Mouse (Mus musculus) common myeloid progenitor, adult 5-6 weeks (primary cell): Measurements from ENCODE around the gene Fgfbp3. TPM values are rescaled to one million over a fixed set of nuclear protein-coding genes. Genes with fewer than 3 reads are reported as not detected.
"Not testable (repeated sequence)": the region's sequence is repeated elsewhere in the genome, so short reads cannot be mapped to it uniquely, and the experiment has no call there.

ENCODE experiments used
- ATAC-seq: replicated peaks from 2 replicates; pipeline ENCODE4 v1.8.0; 2016; ENCODE audit warnings: low read depth, mild to moderate bottlenecking, moderate TSS enrichment, inconsistent platforms; ENCODE audit not compliant: poor library complexity, severe bottlenecking
- total RNA-seq: library from RNA; stranded (forward); fragments of 200-1000, 187-1606 nt; gene quantifications from 2 replicates; pipeline ENCODE4 v1.2.3, GENCODE M21; 2017

Gene Fgfbp3
- 4.6 and 5.9 TPM in 2 replicates for total RNA-seq

DNA sequence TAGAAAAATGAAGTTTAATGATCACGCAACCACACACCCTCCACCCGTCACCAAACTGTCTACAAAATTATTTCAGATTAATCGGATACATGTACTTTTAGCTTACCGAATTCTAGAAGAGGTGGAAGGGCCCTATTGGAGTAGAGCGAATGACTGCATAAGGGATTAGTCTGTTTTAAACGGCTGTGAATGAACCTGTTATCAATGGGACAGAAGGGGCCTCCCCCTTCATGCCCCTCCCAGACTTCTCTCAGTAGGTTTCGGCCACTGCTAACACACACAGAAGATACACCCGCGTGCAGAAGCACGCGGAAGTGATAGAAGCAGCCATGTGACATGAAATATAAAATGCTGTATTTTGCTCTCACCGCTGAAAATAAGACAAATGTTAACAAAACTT is at the start of gene Fgfbp3:
Gene Fgfbp3, minus strand, starts transcription at position 150 of the 400 bp plus-strand sequence.
- ATAC-seq = peak; percentile 57

DNA sequence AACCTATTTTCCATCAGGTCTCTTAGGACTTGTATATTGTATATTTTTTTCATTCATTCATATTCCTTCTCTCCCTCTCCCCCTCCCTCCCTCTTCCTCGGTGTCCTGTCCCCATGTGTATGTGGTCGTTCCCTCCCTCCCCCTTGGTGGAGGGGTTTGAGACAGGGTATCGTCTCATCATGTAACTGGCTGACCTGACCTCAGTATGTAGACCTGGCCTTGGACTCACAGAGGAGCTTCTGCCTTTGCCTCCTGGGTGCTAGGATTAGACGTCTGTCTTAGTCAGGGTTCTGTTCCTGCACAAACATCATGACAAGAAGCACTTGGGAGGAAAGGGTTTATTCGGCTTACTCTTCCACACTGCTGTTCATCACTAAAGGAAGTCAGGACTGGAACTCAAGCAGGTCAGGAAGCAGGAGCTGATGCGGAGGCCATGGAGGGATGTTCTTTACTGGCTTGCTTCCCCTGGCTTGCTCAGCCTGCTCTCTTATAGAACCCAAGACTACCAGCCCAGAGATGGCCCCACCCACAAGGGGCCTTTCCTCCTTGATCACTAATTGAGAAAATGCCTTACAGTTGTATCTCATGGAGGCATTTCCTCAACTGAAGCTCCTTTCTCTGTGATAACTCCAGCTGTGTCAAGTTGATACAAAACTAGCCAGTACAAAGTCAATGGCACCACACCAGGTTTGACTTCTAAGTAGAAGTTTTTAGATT is 43.3 kb upstream of the Fgfbp3 start:
- ATAC-seq = not testable (repeated sequence)

DNA sequence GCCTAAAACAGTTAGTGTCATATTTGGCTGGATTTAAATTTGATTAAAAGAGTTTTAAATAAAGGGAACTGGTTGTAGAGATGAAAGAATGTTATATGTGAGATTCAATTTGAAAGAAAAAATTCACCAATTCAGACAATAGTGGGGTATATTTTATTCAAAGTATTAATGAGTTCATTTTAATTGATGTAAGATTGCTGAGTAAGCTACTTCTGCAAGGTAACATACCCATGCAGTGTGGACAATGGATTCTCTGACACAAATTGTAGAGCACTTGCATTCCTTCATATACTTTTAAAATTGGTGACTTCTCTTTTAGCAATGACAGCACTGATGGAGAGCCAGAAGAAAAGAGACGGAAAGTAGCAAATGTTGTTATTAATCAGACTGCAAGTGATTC is 41.9 kb upstream of the Fgfbp3 start:
- ATAC-seq = no peak

DNA sequence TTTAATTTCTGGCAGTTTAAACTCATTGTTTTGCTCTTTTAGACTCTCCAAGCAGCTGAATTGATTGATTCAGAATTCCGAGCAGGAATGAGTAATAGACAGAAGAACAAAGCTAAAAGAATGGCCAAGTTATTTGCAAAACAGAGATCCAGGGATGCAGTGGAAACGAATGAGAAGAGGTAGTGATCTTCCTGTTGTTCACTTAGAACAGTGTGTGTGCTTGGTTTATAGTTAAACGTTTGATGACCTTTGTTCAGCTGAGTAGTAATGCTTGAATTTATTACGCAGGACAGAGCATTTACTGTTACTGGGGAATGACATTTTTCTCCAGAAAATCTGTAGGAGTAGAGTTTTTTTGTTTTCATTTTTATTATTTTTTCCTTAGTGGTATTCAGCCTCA is 38.9 kb upstream of the Fgfbp3 start:
- no peak for ATAC-seq

DNA sequence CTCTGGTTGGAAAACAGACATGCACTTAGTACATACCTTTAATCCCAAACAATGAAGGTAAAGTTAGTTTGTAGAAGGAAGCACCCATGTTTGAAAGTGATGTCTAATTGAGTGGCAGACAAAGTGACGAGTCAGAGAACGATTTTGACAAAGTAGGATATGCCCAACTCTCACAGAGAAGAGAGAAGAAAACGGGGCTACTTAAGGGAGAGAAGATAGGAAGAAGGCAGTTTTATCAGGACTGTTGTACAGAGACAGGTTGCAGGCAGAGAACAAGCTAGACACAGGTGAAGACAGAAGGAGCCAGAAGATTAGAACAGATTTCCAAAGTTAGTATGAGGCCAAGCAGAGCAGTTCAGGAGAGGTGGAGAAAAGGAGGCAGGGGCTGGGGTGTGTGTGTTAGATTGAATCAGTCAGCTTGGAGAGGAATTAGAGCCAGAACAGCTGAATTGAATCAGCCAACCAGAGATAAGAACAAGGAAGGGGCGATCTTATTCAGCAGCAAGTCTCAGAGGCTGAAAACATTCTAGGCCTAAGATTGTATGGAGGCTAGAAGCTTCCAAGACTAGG is 34.3 kb upstream of the Fgfbp3 start:
- ATAC-seq = no peak

DNA sequence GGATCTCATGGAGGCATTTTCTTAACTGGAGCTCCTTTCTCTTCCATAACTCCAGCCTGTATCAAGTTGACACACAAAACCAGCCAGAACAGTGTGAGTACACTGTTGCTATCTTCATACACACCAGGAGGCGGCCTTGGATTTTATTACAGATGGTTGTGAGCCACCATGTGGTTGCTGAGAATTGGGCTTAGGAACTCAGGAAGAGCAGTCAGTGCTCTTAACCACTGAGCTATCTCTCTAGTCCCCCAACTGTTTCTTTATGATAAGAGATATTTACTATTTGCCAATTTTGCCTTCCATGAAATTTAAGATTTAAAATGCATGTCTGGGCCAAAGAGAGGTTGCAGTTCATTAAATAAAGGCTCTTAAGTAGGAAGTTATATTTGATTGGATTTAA is 20.6 kb upstream of the Fgfbp3 start:
- peak; percentile 70 for ATAC-seq

DNA sequence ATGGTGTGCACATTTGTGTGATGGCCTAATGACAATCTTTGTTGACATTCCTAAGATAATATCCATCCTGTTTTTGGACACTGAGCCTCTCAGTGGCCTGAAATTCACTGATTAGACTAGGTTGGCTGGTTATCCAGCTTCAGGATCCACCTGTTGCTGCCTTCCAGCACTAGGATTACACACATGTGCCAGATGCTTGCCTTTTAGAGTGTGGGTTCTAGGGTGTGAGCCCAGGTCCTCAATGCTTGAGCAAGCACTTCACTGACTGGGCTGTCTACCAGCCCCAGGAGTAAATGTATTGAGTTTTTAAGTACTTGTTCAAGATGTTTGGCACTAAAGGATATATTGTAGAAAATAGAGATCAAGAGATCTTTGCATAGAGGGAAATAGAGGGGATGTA is 18.6 kb upstream of the Fgfbp3 start:
- no peak for ATAC-seq

DNA sequence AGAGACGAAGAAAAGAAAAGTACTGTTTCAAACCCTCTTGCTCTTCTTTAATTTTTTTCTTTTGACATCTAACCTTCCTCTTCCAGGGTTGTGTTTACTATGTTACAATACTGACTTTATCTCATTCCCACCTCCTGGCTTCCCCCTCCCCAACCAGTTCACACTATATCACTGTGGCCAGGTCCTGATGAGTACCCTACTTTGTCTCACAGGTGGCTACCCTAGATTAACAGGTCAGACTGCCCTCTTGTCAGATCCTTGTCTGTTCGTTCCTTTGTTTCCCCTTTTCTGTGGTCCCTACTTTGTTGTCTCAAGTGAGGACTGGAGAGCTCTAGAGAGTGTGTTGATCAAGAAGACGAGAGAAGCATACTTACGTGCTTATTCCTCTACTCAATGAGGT is 16.9 kb upstream of the Fgfbp3 start:
- ATAC-seq = no peak

DNA sequence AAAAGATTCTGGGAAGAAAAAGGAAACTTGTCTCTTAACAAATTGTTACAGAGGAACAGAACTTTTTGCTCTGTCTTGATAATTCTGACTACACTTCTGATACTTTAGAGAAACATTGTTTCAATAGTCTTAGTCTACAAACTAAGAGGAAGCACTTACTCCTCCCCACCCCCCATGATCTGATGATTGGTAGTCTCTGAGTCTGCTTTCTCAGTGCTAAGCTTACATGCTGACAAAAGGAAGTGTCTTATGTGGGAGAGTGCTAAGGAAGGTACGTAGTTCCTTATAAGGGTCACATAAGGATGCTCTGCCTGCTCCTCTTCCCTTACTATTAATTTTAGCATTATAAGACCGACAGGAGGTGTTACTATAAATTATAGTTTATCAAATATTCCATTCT is 13.2 kb upstream of the Fgfbp3 start:
- peak; percentile 79 for ATAC-seq

DNA sequence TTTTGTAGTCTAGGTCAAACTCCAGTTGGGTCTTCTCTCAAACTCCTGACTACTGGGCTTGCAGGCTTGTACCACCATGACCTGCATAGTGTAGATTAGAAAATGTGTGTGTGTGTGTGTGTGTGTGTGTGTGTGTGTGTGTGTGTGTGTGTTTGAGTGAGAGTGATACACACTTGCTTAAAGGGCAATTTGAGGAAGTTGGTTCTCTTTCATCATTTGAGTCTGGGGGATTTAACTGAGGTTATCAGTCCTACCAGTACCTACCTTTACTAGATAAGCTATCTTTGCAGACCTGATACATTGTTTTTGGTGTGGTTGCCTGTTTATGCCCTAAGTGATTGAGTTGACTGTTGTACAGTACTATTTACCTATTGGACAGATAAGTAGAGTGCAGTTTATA is 12.7 kb upstream of the Fgfbp3 start:
- 0 out of 2 replicates have a peak, but pooled peaks have one; percentile 4 for ATAC-seq

DNA sequence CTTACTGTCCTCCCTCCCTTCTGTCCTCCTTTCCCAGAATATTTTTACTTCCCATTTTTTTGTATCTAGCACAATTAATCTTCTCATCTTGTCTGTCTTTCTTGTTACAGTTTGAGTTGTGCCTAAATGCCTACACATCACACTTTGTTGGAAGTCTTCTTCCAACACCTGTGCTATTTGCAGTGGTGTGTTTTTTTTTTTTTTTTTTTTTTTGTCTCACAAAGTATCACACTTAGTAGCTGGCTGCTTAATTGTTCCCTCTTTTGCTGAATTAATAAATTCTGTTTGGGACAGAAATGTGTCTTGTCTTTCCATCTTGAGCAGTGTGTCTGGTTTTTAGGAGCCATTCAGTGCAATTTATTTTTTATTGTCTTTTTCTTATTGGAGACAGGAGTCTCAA is 10.4 kb upstream of the Fgfbp3 start:
- ATAC-seq = no peak

DNA sequence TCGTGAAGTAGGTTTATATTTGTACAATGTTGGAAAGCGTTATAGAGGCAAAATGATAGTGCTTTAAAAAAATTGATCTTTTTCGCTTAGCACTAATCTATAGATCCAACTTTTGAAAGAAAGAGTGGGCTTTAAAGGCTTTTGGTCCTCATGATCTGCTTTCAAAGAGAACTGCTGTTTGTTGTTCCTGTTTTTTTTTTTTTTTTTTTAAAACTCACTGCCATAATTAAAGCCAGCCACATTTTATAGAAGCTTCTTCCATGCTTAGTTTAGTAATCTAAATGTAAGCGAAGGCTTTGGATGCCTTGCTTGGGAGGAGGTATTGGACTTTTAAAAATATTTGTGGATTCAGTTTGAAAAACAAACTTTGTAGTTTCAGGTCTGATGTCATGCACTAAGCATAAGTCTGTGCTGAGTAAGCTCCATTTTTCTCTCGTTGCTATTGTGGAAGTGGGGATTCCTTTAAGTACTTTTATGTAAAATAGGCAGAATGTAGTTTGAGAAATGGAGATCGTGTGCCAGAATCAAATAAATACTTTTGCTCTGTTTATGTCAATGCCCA is 8.5 kb upstream of the Fgfbp3 start:
- no peak for ATAC-seq

DNA sequence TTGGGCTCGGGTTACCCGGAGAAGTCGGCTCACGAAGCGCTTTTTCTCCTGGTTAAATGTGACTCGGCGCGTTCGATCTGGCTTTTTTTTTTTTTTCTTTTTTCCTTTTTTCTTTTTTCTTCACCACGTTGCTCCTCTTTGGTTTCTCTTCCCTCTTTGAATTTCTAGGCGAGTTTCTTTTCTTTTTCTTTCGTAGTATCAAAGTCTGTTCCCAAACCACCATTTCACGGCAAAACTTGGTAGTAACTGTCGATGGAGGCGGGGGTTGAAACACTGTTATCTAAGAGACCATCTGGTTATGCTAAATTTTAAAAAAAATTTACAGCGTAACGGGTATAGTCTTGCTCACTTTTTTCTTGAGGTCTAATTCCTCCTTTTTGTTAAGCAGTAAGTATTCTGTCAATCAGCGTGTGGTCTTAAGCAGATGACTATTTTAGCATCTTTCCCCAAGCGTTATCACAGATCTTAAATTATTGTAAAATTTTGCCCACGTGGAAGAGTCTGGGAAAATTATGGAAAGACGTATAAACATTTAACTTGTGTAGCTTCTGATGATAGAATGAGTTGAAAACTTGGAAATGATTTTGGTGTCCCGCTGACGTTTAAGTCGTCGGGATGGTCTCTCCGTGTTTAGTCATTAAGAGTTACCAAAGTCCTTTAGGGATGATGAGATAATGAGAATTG is 7.3 kb upstream of the Fgfbp3 start:
- peak; percentile 30 for ATAC-seq

DNA sequence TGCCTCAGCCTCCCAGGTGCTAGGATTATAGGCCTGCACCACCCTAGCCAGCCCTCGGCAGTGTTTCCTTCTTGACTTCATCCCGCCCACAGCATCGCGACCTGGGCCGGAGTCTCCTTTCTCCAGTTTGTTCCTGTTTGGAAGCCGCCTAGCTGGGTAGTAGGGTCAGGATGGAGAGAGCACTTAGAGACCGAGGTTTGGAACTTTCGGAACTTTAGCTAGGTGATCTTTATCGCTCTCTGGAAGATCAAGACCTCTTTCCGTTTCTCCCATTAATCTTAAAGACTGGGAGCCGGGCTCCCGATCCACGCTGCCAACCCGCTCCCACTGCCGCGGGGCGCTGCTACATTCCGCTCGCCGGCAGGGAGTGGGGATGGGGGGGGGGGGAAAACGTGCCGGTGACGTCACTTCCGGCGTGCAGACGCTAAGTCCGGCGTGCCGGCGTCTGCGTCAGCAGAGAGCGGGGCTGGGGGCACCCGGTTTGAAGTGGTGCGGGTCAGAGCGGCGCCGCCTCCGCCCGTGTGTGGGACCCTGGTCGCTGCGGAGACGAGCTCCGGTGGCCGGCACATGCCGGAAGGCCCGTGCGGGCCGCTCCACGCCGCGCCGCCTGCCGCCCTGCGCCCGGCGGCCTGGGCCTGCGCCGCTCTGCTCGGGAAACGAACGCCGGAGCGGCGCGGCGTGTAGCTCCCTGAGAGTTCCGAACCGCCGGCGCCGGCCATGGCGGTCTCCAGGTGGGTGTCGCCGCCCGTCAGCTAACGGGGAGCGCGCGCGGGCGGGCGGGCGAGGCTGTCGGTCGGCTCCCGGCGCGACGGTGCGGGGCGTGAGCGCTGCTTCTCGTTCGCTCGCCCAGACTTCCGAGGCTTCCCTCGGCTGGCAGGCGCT is 6.5 kb upstream of the Fgfbp3 start, which contains the start of gene Btaf1:
Gene Btaf1, plus strand, starts transcription at position 409 of the 882 bp plus-strand sequence.
- peak; percentile 64 for ATAC-seq

DNA sequence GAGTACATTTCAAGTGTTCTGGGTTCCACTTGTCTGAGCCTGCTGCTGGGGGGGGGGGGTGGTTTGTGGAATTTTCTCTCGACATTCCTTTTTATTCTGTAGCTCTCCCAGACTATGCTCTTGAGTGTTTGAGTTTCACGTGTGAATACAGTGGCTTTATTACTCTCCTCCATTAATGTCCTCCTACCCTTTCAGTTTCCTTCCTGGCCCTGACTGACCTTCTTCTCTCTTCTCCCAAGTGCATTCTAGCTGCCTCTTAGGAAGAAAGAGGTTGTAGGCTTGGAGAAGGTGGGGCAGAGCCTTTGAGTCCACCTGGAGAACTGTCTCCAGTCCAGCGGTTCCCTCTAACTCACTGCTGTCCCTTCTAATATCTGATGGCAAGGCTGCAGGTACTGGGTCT is 3.5 kb upstream of the Fgfbp3 start:
- no peak for ATAC-seq

DNA sequence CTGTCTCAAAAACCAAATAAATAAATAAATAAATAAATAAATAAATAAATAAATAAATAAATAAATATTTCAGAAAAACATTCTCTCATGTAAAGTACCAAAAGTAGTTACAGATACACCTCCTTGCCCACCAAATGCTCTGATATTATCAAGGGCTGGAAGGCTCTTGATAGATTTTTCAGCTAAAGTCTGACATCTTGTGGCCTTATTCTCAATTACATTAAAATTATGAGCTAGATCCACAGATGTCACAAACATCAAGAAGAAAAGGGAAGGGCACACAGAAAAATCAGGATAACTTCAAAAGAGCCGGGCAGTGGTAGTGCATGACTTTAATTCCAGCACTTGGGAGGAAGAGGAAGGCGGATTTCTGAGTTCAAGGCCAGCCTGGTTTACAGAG is 2.6 kb upstream of the Fgfbp3 start:
- no peak for ATAC-seq

DNA sequence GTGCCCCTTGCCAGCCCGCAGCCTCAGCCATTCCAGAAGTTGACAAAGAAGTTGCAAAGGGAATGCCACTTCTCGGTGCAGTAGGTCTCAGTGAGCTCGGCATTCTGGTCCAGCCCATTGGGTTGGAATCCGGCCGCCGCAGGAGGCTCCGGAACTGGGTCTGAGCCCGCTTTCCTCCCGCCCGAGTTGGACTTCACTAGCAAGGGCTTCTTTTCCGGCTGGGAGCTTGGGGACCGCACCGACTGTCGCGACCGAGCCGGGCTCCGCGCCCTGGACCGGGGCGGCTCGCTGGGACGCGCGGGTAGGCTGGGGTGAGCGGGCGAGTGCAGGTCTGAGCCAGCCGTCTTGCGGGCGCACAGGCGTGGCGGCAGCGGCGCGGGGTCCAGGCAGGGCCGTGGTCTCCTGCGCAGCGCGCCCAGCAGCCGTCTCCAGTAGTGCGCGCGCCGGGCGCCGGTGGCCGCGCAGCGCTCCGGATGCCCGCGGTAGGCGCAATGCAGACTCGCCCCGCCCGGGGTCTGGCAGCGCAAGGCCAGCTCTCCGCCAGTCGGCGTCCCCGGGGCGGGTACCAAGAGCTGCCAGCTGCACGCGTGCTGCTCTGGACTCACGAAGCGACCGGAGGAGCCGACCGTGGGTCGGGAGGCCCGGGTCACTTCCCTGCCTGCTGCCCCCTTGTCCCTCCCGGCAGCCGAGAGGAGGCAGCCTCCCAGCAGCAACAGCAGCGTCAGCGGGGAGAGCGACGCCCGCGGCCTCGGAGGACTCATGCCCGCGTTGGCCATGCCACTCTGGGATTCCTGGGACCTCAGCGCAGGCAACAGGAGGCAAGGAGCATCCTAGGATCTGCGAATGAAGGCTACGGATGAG is 744 bp downstream of the Fgfbp3 start:
- ATAC-seq = peak; percentile 68

DNA sequence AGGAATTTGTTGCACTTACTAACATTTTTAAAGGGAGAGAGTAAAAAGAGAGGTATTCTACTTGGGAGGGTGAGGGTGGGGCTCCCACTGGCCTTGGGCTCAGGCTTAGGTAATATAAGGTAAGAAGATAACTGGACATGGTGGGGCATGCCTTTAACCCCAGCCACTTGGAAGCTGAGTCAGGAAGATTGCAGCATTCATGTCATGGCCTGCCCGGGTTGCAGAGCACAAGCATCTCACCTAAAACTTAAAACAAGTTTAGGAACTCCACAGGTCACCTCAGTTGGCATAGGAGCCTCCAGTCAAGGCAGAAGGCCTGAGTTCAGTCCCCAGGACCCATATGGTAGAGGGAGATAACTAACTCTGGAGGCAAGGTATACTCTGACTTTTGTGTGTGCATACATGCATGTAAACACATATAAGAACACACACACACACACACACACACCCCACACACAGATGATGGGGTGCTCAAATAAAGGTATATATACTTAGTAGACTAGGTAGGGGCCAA is 2.5 kb downstream of the Fgfbp3 start:
- no peak for ATAC-seq

DNA sequence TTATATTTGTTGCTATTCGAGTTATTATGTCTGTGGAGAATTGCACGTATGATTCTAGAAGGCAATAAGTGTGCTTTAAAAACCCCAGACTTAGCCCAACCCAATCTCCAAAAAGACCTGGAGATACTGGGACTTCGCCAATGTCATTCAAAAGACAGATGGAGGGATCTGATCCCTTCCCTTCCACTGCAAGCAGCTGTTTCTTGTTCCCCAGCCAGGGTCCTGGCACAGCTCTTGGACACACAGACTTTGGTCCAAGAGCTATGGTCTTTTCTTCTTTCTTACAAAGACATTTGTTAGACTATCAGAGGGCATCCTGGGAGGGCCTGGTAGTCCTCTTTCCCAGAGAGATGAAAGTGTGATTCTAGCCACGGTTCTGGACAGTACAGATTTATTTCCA is 3.2 kb downstream of the Fgfbp3 start:
- ATAC-seq = no peak
